Mouse (Mus musculus): ENCODE measurements around the gene Cyp2d11.
"Not testable (repeated sequence)": the region's sequence is repeated elsewhere in the genome, so short reads cannot be mapped to it uniquely, and the experiment has no call there.

Gene Cyp2d11

DNA sequence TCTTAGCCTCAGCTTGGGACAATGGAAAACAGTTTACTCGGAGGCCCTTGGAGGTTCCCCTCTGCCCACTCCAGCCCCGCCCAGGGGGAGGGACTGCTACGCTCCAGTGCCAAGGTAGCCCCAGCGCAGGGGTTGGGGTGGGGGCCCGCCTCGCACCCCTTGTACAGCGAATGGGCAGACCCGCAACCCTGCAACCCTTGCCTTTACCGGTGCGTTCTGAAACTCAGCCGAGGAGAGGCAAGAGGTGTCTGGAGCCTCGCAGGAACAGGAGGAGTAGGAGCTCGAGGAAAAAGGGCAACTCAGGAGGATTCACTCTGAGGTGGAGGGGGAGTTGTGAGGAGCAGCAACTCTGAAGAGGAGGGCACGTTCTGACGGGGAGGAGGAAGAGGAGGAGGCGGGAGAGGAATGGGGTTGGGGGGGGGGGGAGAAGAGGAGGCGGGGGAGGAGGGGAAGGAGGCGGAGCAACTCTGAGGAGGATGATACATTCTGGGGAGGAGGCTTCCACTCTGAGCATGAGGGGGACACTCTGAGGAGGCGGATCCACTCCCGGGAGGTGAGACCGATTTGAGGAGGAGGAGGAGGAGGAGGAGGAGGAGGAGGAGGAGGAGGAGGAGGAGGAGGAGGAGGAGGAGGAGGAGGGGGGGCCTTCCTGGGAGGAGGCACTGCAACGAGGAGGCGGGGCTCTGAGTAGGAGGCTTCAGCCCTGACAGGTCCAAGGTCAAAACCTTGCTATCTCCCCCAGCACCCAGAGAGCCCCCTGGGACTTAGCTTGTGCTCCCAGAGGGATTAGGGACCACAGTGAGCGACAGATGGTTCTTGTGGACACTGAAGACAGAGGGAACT lies 13.7 kb downstream of the Cyp2d11 start, which contains the start of gene Cyp2d22:
Gene Cyp2d22 (minus strand): TSS at position 390 of the 843 bp plus-strand sequence.
- DNase-seq = peak; percentile 67 to 78

DNA sequence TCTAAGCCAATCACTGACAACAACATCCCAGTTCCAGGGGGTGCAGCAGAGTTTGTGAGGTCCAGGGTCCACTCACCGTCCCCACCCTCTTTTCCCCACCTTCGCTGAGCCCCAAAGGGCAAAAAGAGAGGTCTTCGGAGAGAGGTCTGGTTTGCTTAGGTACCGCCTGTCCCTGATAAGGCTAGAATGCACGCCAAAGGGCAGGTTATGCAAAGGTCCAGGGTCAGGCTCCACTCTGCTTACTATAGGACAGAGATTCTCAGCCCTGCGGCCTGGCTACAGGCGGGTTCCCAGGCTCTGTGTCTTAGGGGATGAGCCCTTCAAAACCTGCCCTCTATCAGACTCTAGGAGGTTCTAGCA lies 14.3 kb downstream of the Cyp2d11 start:
- no peak for DNase-seq

DNA sequence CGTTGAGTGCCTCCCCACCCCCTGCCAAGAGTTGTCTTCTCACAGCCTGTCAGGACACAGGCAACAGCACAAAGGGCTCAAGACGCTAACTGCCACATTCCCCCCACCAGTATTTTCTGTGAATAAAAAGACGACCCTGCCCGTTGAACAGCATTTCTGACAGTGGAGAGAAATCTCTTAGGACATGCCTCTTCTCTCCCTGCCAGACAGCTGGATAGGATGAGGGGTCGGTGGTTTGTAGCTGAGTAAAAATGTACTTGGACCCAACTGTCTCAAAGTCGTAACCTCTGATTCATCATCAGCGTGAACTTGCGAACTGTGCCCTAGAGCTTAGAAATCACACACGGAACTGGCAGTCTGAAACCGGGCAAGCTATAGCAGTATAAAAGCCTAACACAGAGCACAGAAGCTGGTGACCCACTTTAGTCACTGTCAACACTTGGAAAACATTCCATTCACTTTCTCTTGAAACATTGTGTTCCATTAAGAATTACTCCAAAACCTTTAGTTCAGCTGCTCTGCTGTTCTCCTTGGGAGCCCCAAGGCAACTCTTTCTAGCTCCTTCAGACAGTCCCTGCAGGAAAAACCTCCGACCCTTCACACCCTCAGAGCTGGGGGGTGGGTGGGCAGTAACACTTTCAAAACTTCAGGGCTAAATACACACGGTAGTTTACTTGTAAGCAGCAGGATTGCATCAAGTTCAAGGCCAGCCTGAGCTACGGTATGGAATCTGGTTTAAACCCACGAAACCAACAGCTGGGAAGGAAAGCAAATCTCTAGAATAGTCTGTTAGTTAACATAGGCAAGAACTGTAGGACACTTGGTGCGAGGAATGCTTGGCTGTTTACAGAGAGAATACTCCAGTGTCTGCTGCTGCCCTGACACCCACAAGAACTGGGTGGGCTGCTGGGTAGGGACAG lies 15.3 kb downstream of the Cyp2d11 start:
- DNase-seq = no peak

DNA sequence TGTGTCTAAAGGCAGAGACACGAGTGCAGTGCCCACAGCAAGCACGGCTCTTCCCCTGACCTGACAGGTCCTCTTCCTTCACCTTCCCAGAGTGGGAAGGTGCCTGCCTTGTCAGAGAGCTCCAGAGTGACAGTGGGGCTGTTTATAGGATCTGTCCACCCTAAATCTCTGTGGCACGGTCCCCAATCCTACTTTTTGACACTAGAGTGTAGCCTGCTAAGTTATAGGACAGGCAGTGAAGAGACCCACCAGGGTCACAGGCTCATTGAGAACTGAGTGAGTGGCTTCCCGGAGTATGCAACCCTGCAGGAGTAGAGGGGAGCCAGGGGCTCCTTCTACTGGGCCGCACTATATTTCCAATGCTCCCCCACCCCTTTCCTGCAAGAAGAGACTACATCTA lies 16.1 kb downstream of the Cyp2d11 start:
- DNase-seq = no peak

DNA sequence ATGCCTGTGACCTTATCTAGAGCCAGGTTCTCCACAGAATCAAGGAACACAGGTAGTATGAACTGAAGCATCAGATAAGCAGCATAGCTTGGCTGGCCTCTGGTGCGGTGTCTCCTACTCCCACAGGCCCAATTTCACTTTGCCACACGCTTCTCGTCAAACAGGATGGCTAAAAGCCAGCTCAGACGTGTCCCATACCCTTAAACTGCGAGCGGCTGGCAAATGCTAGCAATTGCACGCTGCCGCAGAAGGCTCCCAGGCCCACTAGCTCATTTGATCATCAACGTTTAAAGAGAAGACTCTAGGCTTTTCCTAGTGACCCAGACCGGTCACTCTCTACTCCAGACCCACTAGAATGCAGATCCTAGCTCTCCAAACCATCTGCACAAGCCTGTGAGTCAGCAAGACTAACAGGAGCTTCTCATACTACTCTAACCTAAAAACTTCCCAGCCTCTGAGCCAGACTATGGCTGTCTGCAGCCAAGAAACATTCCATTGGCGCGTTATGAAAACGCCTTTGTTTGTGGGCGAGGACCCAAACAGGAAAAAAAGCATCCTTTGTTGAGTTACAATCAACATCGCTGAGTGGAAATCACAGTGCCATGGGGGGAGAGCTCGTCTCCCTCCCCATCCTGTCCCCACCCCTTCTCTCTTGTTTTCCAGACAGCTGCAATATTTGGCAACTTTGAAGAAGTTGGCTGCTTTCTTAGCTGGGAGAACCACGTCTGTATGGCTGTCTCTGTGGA lies 17.3 kb downstream of the Cyp2d11 start:
- DNase-seq = peak in 1 of 2 experiments; percentile 28

DNA sequence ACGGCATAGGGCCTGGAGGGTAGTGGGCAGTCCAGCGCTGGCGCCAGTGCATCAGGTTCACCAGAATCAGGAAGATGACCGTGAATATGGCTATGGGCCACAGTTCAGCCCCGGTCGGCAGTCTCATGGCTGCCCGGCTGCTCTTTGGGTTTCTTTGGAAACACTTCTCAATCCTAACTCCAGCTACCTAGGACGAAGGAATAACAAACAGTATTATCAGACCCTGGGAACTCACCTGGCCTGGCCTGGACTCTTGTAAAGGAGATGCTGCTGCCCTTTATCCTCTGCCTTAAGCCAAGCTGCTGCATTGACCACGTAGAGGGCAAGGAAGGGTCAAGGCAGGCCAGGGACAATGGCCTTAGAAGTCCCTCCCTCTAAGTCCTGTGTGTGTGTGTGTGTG lies 18.0 kb downstream of the Cyp2d11 start:
- DNase-seq = no peak

DNA sequence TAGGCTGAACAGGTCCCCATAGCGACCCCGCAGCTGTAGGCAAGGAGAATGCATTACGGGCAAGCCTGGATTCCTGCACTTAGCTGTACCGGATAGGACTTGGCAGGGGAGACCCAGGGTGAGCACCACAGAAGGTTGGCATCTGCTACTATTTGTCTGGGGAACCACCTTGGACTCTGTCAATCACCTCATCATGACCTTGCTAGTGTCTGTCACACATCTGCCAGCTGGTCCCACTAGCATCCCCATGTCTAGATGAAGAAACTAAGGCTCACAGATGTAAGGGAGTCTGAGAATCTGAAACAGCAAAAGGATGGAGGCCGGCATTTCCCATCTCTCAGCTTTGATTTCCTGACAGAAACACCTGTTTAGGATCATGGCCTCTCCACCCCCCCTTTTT lies 19.4 kb downstream of the Cyp2d11 start:
- no peak for DNase-seq

DNA sequence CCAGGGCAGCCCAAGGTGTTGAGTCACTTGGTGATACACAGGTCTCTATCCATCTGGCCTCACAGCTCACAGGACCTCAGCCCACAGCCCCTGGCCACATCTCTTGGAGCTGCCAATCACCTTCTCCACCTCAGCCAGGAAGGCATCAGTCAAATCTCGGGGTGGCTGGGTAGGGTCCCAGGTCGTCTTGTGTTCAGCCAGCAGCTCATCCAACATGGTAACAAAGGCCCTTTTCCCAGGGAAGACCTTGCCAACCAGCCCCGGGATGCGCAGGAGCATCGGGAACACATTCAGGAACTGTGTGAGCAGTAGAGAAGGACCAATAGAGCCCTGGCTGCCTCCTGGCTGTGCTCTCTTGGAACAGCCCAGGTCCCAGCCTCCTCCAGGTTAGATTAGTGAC lies 20.8 kb downstream of the Cyp2d11 start:
- DNase-seq = no peak

DNA sequence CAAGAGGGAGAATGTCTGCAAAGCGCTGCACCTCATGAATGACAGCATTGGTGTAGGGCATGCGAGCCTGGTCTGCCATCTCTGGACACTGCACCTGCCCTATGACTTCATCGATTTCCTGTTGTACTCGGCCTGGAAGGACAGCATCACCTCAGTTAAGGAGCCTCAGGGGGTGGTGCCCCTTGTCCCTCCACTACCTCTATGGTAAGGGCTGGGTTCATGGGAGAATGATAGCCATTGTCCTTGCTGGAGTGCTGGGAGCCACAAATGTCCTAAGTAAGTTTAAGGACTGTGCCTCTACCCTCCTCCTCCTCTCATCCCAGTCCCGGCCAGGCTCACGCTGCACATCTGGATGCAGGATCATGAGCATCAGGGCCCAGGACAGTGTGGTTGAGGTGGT lies 21.4 kb downstream of the Cyp2d11 start:
- DNase-seq = no peak

DNA sequence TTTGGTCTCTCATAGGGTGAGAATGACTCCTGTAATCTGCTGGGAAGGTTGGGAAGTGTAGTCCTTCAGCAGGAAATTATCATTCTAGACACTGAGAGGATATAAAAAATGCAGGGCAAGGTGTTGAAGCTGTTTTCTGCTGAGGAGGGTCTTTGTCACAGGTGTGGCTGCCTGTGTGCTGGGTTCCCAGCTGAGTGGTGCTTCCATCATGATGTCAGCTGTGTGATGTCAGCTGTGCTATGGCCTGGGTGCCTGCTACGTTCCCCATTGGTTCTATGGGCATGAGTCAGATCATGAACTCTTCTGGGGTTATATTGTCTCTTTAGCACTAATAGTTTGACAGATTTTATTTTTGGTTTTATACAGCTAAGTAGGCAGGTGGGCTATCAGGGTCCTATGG lies 25.0 kb downstream of the Cyp2d11 start:
- no peak for DNase-seq

DNA sequence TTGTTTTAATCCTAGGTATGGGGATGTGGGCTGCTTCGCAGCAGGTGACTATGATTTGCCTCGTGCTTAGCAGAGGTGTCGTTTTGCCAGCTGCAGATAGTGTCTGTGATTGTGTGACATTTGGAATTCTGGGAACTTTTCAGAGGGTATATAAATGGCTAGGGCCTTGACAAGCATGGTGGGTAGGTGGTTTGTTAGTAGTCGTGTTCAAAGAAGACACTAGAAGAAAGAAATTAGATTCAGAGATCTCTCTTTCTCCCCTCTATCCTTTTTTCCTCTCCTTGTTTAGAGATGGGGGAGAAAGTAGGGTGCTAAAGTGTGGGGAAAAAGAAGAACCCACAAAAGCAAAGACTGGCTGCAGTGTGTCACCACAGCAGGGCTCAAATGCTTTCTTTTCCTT lies 25.7 kb downstream of the Cyp2d11 start:
- no peak for DNase-seq

DNA sequence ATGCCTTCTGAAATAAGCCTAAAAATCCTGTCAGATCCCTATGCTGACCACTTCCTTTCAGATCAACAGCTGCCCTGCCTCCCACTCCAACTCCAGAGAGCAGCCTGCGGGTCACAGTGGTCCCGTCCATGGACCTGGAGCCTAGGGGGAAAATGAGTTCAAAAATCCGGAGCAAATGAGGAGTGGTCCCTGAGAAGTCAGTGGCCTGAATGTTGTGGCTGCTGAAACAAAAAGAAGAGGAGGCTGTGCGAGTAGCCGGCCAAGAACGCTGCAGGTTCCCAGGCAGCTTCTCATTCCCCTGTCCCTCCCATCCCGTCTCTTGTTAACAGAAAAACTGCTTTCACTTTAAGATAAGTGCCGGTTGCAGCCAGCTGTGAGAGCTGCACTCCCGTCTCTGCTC lies 29.3 kb downstream of the Cyp2d11 start:
- not testable (repeated sequence) for DNase-seq

DNA sequence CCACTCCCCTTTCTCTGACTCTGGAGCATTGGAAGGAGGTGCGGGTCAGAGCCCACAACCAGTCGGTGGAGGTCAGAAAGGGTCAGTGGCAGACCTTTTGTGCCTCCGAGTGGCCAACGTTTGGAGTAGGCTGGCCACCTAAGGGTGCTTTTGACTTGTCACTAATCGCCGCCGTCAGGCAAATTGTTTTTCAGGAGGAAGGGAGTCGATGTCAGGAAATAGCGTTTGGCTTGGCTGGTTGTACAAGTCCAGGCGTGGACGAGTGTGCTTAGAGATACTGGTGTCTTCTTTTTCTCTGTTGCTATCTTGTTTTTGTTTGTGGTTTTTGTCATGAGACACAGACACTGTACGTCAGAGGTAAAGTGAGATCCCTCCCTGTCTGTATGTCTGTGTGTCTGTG lies 30.0 kb downstream of the Cyp2d11 start:
- DNase-seq = not testable (repeated sequence)

DNA sequence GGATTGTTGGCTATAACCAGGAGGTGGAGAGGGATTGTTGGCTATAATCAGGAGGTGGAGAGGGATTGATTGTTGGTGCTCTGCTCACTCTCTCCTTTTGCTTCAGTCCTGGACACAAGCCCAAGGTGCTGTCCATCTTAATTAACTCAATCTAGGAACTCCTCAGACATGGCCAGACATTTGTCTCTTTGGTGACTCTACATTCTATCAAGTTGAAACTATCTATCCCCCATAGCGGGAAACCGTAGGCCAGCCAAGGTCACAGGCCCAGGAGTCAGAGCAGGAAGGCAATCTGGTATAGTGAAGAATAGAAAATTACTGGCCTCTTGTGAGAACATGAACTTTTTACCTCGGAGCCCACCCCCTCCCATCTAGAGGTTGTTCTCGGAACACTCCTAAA lies 31.6 kb downstream of the Cyp2d11 start:
- no peak for DNase-seq

DNA sequence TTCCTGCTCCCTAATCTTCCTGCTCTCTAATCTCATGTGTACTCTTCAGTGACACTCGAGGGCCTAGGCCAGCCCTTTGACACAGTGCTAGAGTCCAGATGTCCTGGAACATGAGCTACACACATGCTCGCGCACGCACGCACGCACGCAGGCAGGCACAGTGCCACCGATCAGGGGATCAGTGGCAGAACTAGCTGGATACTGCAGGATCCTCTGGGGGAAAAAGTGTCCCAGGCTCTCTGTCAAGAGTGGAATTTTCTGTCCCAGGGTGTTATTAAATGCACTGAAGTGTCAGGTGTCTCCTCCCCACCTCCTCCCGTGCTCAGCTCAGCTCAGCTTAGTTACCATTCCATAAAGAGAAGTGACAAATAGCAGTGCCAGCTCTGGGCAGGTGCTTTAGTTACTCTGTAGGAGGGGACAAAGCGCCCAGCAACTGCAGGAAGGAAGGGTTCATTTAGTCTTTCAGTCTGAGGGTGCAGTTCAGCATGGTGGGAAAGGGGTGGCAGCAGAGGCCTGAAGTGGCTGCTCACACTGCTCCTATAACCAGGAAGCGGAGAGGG lies 32.3 kb downstream of the Cyp2d11 start:
- peak in 1 of 2 experiments; percentile 3 for DNase-seq

DNA sequence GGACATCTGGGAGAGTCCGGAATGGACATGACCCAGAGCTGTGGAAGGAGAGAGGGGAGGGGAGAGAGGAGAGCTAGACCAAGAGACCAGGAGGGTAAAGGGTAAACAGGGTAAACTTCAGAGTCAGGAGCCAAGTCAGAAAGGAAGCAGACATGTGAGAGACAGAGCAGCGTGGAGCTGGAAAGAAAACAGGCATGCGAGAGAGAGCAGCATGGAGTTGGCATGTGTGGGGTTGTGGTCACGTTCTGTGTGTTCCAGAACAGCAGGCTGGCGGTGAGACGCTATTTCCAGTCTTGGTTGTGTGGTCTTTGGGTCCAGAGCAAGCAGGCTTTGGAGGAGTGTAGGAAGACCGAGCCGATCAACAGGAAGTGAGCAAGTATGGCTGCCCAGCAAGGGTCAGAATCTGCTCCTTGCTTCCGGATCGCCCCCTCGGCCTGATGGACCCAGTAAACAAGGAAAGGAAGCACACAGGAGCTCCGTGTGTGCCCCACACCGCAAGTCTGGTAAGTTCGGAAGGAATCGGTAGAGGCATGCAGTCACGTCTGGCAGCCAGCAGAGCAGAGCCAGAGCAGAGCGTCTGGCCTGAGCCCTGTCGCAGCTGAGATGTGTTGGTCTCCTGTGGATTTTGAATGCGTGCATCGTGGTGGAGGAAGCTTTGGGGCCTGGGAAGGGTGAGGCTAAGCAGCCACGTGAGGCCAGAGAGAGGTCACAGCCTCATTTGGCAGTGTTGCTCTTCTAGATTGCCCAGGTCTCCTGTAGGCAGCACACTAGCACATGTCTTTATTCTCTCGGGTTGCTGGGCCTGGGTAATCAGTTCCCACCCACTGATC lies 35.2 kb downstream of the Cyp2d11 start:
- DNase-seq = peak in 1 of 2 experiments; percentile 3

DNA sequence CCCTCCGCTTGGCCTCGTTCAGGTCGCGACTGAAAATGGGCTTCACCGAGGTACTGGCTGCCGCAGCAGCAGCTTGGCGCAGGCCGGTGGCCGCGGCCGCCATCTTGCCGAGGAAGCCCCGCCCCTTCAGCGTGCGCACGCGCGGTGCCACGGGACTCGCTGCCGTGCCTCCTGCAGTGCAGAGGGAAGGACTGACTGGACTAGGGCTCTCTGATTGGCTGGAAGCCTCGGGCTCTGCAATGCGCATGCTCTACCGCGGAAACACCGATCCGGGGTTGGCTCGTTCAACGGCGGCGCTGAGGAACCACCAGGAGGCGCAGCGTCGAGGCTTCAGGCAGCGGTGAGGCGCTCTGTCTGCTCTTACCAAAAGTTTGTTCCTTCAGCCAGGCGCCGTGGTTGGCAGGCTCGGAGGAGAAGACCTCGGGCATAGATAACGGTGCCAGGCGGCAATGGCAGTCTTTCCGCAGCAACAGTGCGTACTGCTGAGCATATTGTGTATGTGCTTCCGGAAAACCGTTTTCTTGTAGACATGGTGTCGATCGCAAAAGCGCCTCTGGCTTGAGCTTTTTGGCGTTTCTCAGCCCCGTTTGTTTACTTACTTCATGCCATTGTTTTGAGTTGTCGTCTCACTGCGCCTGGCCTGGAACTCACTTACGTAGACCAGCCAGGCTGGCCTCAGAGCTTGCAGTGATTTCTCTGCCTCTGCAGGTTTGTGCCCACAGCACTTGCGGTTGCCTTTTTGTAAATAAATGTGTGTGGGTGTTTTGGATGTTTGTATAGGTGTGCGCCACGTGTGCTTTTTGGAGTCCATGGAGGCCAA lies 39.5 kb downstream of the Cyp2d11 start, which contains the start of gene Ndufa6:
Gene Ndufa6 (minus strand): TSS at position 197 of the 820 bp plus-strand sequence.
- peak; percentile 98 for DNase-seq

DNA sequence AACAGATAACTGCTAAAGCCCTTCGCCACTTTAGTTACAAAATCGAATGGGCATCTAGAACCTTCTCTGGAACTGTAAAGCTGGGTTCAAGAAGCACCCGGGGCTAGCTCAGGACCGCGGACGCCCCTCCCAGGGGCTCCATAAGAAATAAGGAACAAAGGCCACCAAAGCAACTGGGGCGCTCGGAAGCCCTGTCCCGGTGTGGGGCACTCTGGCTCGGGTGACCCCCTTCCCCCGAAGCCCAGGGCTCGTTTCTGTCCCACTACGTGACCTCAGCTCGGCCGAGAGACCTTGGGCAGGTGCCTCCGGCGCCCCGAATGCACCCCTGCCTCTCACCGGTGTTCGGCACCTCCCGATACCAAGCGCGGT lies 40.1 kb downstream of the Cyp2d11 start:
- no peak for DNase-seq

DNA sequence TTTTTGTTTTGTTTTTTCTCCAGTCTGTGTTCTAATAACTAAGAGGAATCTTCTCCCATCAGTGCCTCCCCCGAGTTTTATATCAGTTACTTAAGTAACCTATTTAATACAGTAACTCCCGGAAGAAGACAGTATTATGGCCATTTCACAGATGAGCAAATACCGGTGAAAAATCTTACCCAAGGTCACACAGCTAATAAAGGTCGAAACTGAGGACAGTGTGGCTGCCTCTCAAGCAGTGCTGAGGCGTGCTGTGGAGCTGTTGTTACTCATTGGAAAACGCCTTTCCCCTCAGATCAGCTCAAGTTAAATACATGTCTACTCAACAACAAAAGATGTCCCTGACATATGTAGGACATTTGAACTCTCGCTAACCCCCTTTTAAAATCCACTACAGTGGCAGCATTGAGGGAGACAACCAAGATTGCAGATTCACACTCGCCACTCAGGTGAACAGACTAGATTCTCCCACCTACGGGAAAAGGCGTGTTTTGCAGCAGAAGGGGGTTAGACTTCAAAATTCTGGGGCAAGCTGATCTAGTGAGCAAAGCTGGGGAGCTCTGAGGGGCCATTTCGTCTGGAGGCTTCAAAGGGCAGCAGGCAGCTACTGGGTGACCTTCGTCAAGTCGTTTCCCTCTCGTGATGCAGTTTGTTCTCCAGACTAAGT lies 40.6 kb downstream of the Cyp2d11 start:
- DNase-seq = no peak

DNA sequence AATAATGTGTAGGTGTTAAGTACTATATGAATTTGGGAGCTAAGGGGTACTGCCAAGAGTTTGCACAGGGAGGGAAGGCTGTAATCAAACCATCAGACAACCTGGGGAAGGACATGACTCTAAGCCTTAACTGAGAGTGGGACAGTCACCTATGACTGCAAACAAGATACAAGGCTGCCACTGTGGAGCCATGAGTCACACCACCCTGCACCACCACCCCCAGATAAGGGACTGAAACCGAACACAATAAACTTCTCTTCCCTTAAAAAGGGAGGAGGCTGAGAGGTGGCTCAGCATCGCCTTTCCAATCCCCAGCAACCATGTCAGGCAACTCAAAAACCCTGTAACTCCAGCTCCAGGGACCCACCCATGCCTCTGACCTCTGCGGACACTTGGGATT lies 42.3 kb downstream of the Cyp2d11 start:
- DNase-seq = no peak
